Mouse (Mus musculus): ENCODE measurements around the gene B4gat1. TPM values are rescaled to one million over a fixed set of nuclear protein-coding genes. Genes with fewer than 3 reads are reported as not detected.

B4gat1 gene
- polyA plus RNA-seq, 1 experiment, result 25.1 TPM

- Histone ChIP-seq H3K4me3 (ENCODE audit: control insufficient read depth, insufficient read depth, low read length) (no peak within 1 kb of the TSS), H3K4me1 (replicated peaks; ENCODE audit: control insufficient read depth, insufficient read depth, low read length) (no peaks in the 10 kb centered on the region), H3K36me3 (ENCODE audit: control insufficient read depth, insufficient read depth, low read length) (peaks cover 13% of the 10 kb centered on the region), H3K27ac (ENCODE audit: control insufficient read depth, insufficient read depth, low read length) (no peak within 1 kb of the TSS), H3K27me3 (ENCODE audit: control insufficient read depth, insufficient read depth, low read length) (no peaks in the 10 kb centered on the region; the same call in 1 of the 2 replicates)
- WGBS, result 31% methylated on average over 14 of the region's 14 CpGs
- no peak for TF ChIP-seq POLR2A (IDR thresholded peaks at IDR 0.05; ENCODE audit: control insufficient read depth, extremely low read depth, insufficient read depth, low read length, poor library complexity)
- no peak for TF ChIP-seq CTCF (IDR thresholded peaks at IDR 0.05; ENCODE audit: borderline replicate concordance, control insufficient read depth, extremely low read depth, insufficient read depth, low read length, poor library complexity)
- DNase-seq, result no peak
These were observed 11.7 kb downstream of the B4gat1 start, which contains the start of gene Rin1 for GRCm38 (mm10) chr19:5050047-5050905. Rin1 (plus strand) TSS chr19:5050481.

- no peak overlapping the region for H3K27ac ChIP-seq (ENCODE audit: control insufficient read depth, insufficient read depth, low read length)
- peaks cover 13% of the 10 kb centered on the region for H3K36me3 ChIP-seq (ENCODE audit: control insufficient read depth, insufficient read depth, low read length)
- H3K27me3 ChIP-seq (ENCODE audit: control insufficient read depth, insufficient read depth, low read length), result no peaks in the 10 kb centered on the region; the same call in 1 of the 2 replicates
- no peak for DNase-seq
- H3K4me3 ChIP-seq (ENCODE audit: control insufficient read depth, insufficient read depth, low read length), result no peak overlapping the region
- WGBS, result 14% methylated on average over 17 of the region's 17 CpGs
- TF ChIP-seq CTCF (IDR thresholded peaks at IDR 0.05; ENCODE audit: borderline replicate concordance, control insufficient read depth, extremely low read depth, insufficient read depth, low read length, poor library complexity) (no peak), POLR2A (IDR thresholded peaks at IDR 0.05; ENCODE audit: control insufficient read depth, extremely low read depth, insufficient read depth, low read length, poor library complexity) (no peak)
- no peaks in the 10 kb centered on the region for H3K4me1 ChIP-seq (replicated peaks; ENCODE audit: control insufficient read depth, insufficient read depth, low read length)
These were observed 12.4 kb downstream of the B4gat1 start for GRCm38 (mm10) chr19:5051031-5051430.

GRCm38 (mm10) chr19:5051515-5051914, 12.9 kb downstream of the B4gat1 start:
- Histone ChIP-seq H3K27me3 (ENCODE audit: control insufficient read depth, insufficient read depth, low read length) (no peaks in the 10 kb centered on the region; the same call in 1 of the 2 replicates), H3K4me3 (ENCODE audit: control insufficient read depth, insufficient read depth, low read length) (no peak overlapping the region), H3K27ac (ENCODE audit: control insufficient read depth, insufficient read depth, low read length) (no peak overlapping the region), H3K4me1 (replicated peaks; ENCODE audit: control insufficient read depth, insufficient read depth, low read length) (no peaks in the 10 kb centered on the region), H3K36me3 (ENCODE audit: control insufficient read depth, insufficient read depth, low read length) (peaks cover 10% of the 10 kb centered on the region)
- DNase-seq, result no peak
- 84% methylated on average over 3 of the region's 3 CpGs for WGBS
- TF ChIP-seq CTCF (IDR thresholded peaks at IDR 0.05; ENCODE audit: borderline replicate concordance, control insufficient read depth, extremely low read depth, insufficient read depth, low read length, poor library complexity), result no peak
- no peak for TF ChIP-seq POLR2A (IDR thresholded peaks at IDR 0.05; ENCODE audit: control insufficient read depth, extremely low read depth, insufficient read depth, low read length, poor library complexity)

- 48% methylated on average over 25 of the region's 25 CpGs for WGBS
- DNase-seq, result no peak
- Histone ChIP-seq H3K36me3 (ENCODE audit: control insufficient read depth, insufficient read depth, low read length) (peaks cover 2% of the 10 kb centered on the region), H3K27me3 (ENCODE audit: control insufficient read depth, insufficient read depth, low read length) (no peaks in the 10 kb centered on the region; the same call in 1 of the 2 replicates), H3K4me3 (ENCODE audit: control insufficient read depth, insufficient read depth, low read length) (no peak overlapping the region), H3K4me1 (replicated peaks; ENCODE audit: control insufficient read depth, insufficient read depth, low read length) (no peaks in the 10 kb centered on the region), H3K27ac (ENCODE audit: control insufficient read depth, insufficient read depth, low read length) (no peak overlapping the region)
- TF ChIP-seq CTCF (IDR thresholded peaks at IDR 0.05; ENCODE audit: borderline replicate concordance, control insufficient read depth, extremely low read depth, insufficient read depth, low read length, poor library complexity) (no peak), POLR2A (IDR thresholded peaks at IDR 0.05; ENCODE audit: control insufficient read depth, extremely low read depth, insufficient read depth, low read length, poor library complexity) (no peak)
These were observed 13.7 kb downstream of the B4gat1 start for GRCm38 (mm10) chr19:5052166-5052822.

- Histone ChIP-seq H3K4me3 (ENCODE audit: control insufficient read depth, insufficient read depth, low read length) (no peak overlapping the region), H3K27me3 (ENCODE audit: control insufficient read depth, insufficient read depth, low read length) (no peaks in the 10 kb centered on the region; the same call in 1 of the 2 replicates), H3K4me1 (replicated peaks; ENCODE audit: control insufficient read depth, insufficient read depth, low read length) (no peaks in the 10 kb centered on the region), H3K36me3 (ENCODE audit: control insufficient read depth, insufficient read depth, low read length) (no peaks in the 10 kb centered on the region), H3K27ac (ENCODE audit: control insufficient read depth, insufficient read depth, low read length) (no peak overlapping the region)
- DNase-seq, result no peak
- WGBS, result 89% methylated on average over 17 of the region's 17 CpGs
- TF ChIP-seq POLR2A (IDR thresholded peaks at IDR 0.05; ENCODE audit: control insufficient read depth, extremely low read depth, insufficient read depth, low read length, poor library complexity) (no peak), CTCF (IDR thresholded peaks at IDR 0.05; ENCODE audit: borderline replicate concordance, control insufficient read depth, extremely low read depth, insufficient read depth, low read length, poor library complexity) (no peak)
These were observed 14.2 kb downstream of the B4gat1 start for GRCm38 (mm10) chr19:5052853-5053252.

- Histone ChIP-seq H3K27me3 (ENCODE audit: control insufficient read depth, insufficient read depth, low read length) (no peaks in the 10 kb centered on the region; the same call in 1 of the 2 replicates), H3K27ac (ENCODE audit: control insufficient read depth, insufficient read depth, low read length) (no peak overlapping the region), H3K4me3 (ENCODE audit: control insufficient read depth, insufficient read depth, low read length) (no peak overlapping the region), H3K36me3 (ENCODE audit: control insufficient read depth, insufficient read depth, low read length) (no peaks in the 10 kb centered on the region), H3K4me1 (replicated peaks; ENCODE audit: control insufficient read depth, insufficient read depth, low read length) (no peaks in the 10 kb centered on the region)
- DNase-seq, result peak; percentile 39
- TF ChIP-seq CTCF (IDR thresholded peaks at IDR 0.05; ENCODE audit: borderline replicate concordance, control insufficient read depth, extremely low read depth, insufficient read depth, low read length, poor library complexity), result peak; percentile 87
- no peak for TF ChIP-seq POLR2A (IDR thresholded peaks at IDR 0.05; ENCODE audit: control insufficient read depth, extremely low read depth, insufficient read depth, low read length, poor library complexity)
- 43% methylated on average over 9 of the region's 9 CpGs for WGBS
These were observed 15.3 kb downstream of the B4gat1 start for GRCm38 (mm10) chr19:5053909-5054308.

Data from thymus, adult 2 months (tissue).